Mouse (Mus musculus) embryonic fibroblast, embryonic 13.5 days (primary cell): ENCODE results near the gene Fam189a1. TPM values are rescaled to one million over a fixed set of nuclear protein-coding genes. Genes with fewer than 3 reads are reported as not detected.

Experiments used
- H3K27ac ChIP-seq: 2 replicates; pipeline ENCODE4 v1.5.1; 2012; ENCODE audit warnings: low read length, control low read depth, inconsistent platforms; ENCODE audit not compliant: insufficient read depth
- H3K4me1 ChIP-seq: 2 replicates; pipeline ENCODE4 v1.6.1; 2011; ENCODE audit warnings: low read length; ENCODE audit not compliant: control insufficient read depth, insufficient read depth
- H3K4me3 ChIP-seq: 2 replicates; pipeline ENCODE4 v1.5.1; 2011; ENCODE audit warnings: mild to moderate bottlenecking, control low read depth, low read length; ENCODE audit not compliant: insufficient read depth
- CTCF ChIP-seq: IDR thresholded peaks from 2 replicates; pipeline ENCODE4 v1.5.1; 2011; ENCODE audit warnings: mild to moderate bottlenecking, control low read depth, low read length, moderate library complexity, borderline replicate concordance; ENCODE audit not compliant: insufficient read depth
- POLR2A ChIP-seq: IDR thresholded peaks from 2 replicates; pipeline ENCODE4 v1.6.1; 2011; ENCODE audit warnings: low read depth, mild to moderate bottlenecking, control low read depth, low read length, moderate library complexity
- polyA plus RNA-seq: library from polyadenylated mRNA; stranded (reverse); fragments of >200 nt; gene quantifications from 2 replicates; pipeline ENCODE4 v1.2.4, GENCODE M21; 2011; ENCODE audit warnings: low read depth; ENCODE audit not compliant: missing spikeins, insufficient read length

Gene Fam189a1
- polyA plus RNA-seq, 1 experiment, result 1.4 TPM

- no peak overlapping the region for H3K4me3 ChIP-seq
- TF ChIP-seq POLR2A (no peak), CTCF (no peak)
Measured at GRCm38 (mm10) chr7:65049236-65049954, 107.0 kb downstream of the Fam189a1 start.

GRCm38 (mm10) chr7:65047700-65048099, 108.7 kb downstream of the Fam189a1 start:
- TF ChIP-seq POLR2A, result no peak
- Histone ChIP-seq H3K4me3 (no peak overlapping the region), H3K27ac (no peak overlapping the region), H3K4me1 (peaks cover 3% of the 10 kb centered on the region; the same call in 1 of the 2 replicates)

More at GRCm38 (mm10) chr7:65049236-65049954, 107.0 kb downstream of the Fam189a1 start:
- H3K4me1 ChIP-seq, result no peaks in the 10 kb centered on the region
- no peak overlapping the region for H3K27ac ChIP-seq

GRCm38 (mm10) chr7:65046690-65047089, 109.7 kb downstream of the Fam189a1 start:
- H3K4me3 ChIP-seq, result no peak overlapping the region
- H3K27ac ChIP-seq, result no peak overlapping the region
- peaks cover 3% of the 10 kb centered on the region; the same call in 1 of the 2 replicates for H3K4me1 ChIP-seq
- TF ChIP-seq CTCF, result no peak

GRCm38 (mm10) chr7:65044280-65044679, 112.1 kb downstream of the Fam189a1 start:
- Histone ChIP-seq H3K27ac (no peak overlapping the region), H3K4me3 (no peak overlapping the region), H3K4me1 (peaks cover 3% of the 10 kb centered on the region; the same call in 1 of the 2 replicates)
- TF ChIP-seq CTCF (no peak), POLR2A (no peak)

- TF ChIP-seq POLR2A, result no peak
- TF ChIP-seq CTCF, result no peak
- Histone ChIP-seq H3K4me3 (no peak overlapping the region), H3K4me1 (peaks cover 3% of the 10 kb centered on the region; the same call in 1 of the 2 replicates), H3K27ac (no peak overlapping the region)
Measured at GRCm38 (mm10) chr7:65041106-65041505, 115.3 kb downstream of the Fam189a1 start.

- Histone ChIP-seq H3K4me3 (no peak overlapping the region), H3K4me1 (no peaks in the 10 kb centered on the region), H3K27ac (no peak overlapping the region)
- TF ChIP-seq POLR2A, result no peak
- TF ChIP-seq CTCF, result no peak
Measured at GRCm38 (mm10) chr7:65031741-65032140, 124.6 kb downstream of the Fam189a1 start.

- Histone ChIP-seq H3K4me1 (no peaks in the 10 kb centered on the region), H3K27ac (no peak overlapping the region), H3K4me3 (no peak overlapping the region)
- TF ChIP-seq CTCF, result no peak
- no peak for TF ChIP-seq POLR2A
Measured at GRCm38 (mm10) chr7:65031195-65031594, 125.2 kb downstream of the Fam189a1 start.

GRCm38 (mm10) chr7:65029985-65030384, 126.4 kb downstream of the Fam189a1 start:
- H3K4me3 ChIP-seq, result no peak overlapping the region
- no peak overlapping the region for H3K27ac ChIP-seq
- TF ChIP-seq POLR2A (no peak), CTCF (no peak)

GRCm38 (mm10) chr7:65021298-65021697, 135.1 kb downstream of the Fam189a1 start:
- Histone ChIP-seq H3K4me1 (no peaks in the 10 kb centered on the region), H3K4me3 (no peak overlapping the region), H3K27ac (no peak overlapping the region)
- no peak for TF ChIP-seq CTCF

More at GRCm38 (mm10) chr7:65029985-65030384, 126.4 kb downstream of the Fam189a1 start:
- no peaks in the 10 kb centered on the region for H3K4me1 ChIP-seq

GRCm38 (mm10) chr7:65018036-65018679, 138.2 kb downstream of the Fam189a1 start:
- H3K27ac ChIP-seq, result no peak overlapping the region
- TF ChIP-seq CTCF (no peak), POLR2A (no peak)
- no peaks in the 10 kb centered on the region for H3K4me1 ChIP-seq
- no peak overlapping the region for H3K4me3 ChIP-seq
